In genomic region chr5:96980008-96980634, GRCm38 (mm10) we compare ENCODE assay signal across 7 mouse cellular contexts. TPM values are rescaled to one million over a fixed set of nuclear protein-coding genes. Genes with fewer than 3 reads are reported as not detected.
DNase-seq lines count a peak whose midpoint lies in the region; ATAC-seq and TF ChIP-seq lines count a peak whose summit lies in the region.

No protein-coding gene starts in this region.

- peak overlapping the region; percentile 32 for H3K4me2 ChIP-seq in embryonic facial prominence, embryonic 14.5 days (ENCODE audit: low read depth, low read length)

- TF ChIP-seq CTCF in kidney, adult 2 months (conservative IDR thresholded peaks at IDR 0.05; ENCODE audit: insufficient read depth, insufficient read length, low read depth, low read length) = no peak
- no peak for TF ChIP-seq CTCF in G1E (IDR thresholded peaks at IDR 0.05; ENCODE audit: low read depth, low read length)

- no peak for DNase-seq in kidney, adult 2 months
- DNase-seq in kidney, adult 9 months = no peak
- DNase-seq in G1E (ENCODE audit: low spot score) = no peak
- peak; percentile 41 for DNase-seq in embryonic facial prominence, embryonic 14.5 days (ENCODE audit: low spot score)
- no peak for DNase-seq in frontal cortex, adult 2 months (ENCODE audit: extremely low spot score in 1 of 2, low spot score in 1 of 2)
- DNase-seq in layer of hippocampus, postnatal 10 days (ENCODE audit: low spot score in 2 of 2) = no peak

- peaks cover 6% of the 10 kb centered on the region for H3K9me3 ChIP-seq in G1E (replicated peaks)
- H3K9me3 ChIP-seq in embryonic facial prominence, embryonic 14.5 days (ENCODE audit: control insufficient read depth, low read length) = no peaks in the 10 kb centered on the region

- no peak overlapping the region for H3K9ac ChIP-seq in embryonic facial prominence, embryonic 14.5 days (ENCODE audit: low read depth, low read length)

- no peaks in the 10 kb centered on the region for H3K27me3 ChIP-seq in kidney, adult 2 months (replicated peaks; ENCODE audit: control insufficient read depth, insufficient read depth, low read length)
- H3K27me3 ChIP-seq in G1E (ENCODE audit: insufficient read depth, low read length) = no peaks in the 10 kb centered on the region
- H3K27me3 ChIP-seq in embryonic facial prominence, embryonic 14.5 days (replicated peaks; ENCODE audit: control insufficient read depth, insufficient read depth, low read length) = no peaks in the 10 kb centered on the region

- WGBS in kidney, adult 2 months = 25% methylated on average over 15 of the region's 15 CpGs
- 21% methylated on average over 15 of the region's 15 CpGs for WGBS in embryonic facial prominence, embryonic 14.5 days

- H3K27ac ChIP-seq in kidney, adult 2 months (ENCODE audit: insufficient read depth, low read depth, low read length) = 0 out of 2 replicates have a peak overlapping the region, but pooled peaks have one; percentile 3
- peak overlapping the region; percentile 39; the same call in 1 of the 2 replicates for H3K27ac ChIP-seq in embryonic facial prominence, embryonic 14.5 days (replicated peaks; ENCODE audit: low read depth, low read length)

- H3K4me1 ChIP-seq in kidney, adult 2 months (ENCODE audit: control insufficient read depth, insufficient read depth, low read length) = peaks cover 10% of the 10 kb centered on the region; the same call in 1 of the 2 replicates
- H3K4me1 ChIP-seq in G1E (ENCODE audit: insufficient read depth, low read depth, low read length) = peaks cover 44% of the 10 kb centered on the region
- peaks cover 15% of the 10 kb centered on the region; the same call in 1 of the 2 replicates for H3K4me1 ChIP-seq in embryonic facial prominence, embryonic 14.5 days (ENCODE audit: control insufficient read depth, insufficient read depth, low read length)

- no peaks in the 10 kb centered on the region for H3K36me3 ChIP-seq in kidney, adult 2 months (ENCODE audit: control insufficient read depth, insufficient read depth, low read length)
- no peaks in the 10 kb centered on the region for H3K36me3 ChIP-seq in G1E (replicated peaks)
- H3K36me3 ChIP-seq in embryonic facial prominence, embryonic 14.5 days (ENCODE audit: control insufficient read depth, insufficient read depth, low read length) = no peaks in the 10 kb centered on the region

- TF ChIP-seq POLR2A in kidney, adult 2 months (IDR thresholded peaks at IDR 0.05; ENCODE audit: low read depth, low read length) = no peak

- H3K4me3 ChIP-seq in kidney, adult 2 months (ENCODE audit: insufficient read depth, low read depth, low read length) = no peak overlapping the region
- peak overlapping the region; percentile 37; the same call in 1 of the 2 replicates for H3K4me3 ChIP-seq in G1E (ENCODE audit: low read depth, low read length)
- no peak overlapping the region for H3K4me3 ChIP-seq in embryonic facial prominence, embryonic 14.5 days (ENCODE audit: low read depth, low read length)

- ATAC-seq in G1E (ENCODE audit: extremely low read depth, insufficient number of reproducible peaks, low FRiP score, poor library complexity, severe bottlenecking) = peak; percentile 57; the same call in 1 of the 2 replicates
- peak; percentile 56; the same call in 1 of the 2 replicates for ATAC-seq in embryonic facial prominence, embryonic 14.5 days (ENCODE audit: low read depth)
- ATAC-seq in megakaryocyte progenitor cell, adult 5-6 weeks (replicated peaks; ENCODE audit: poor library complexity) = peak; percentile 92

RNA-seq across cellular contexts. Expression of gene Bmp2k, which starts 17.4 kb away (rescaled TPM):
- polyA plus RNA-seq in kidney, adult 2 months (2012; rRNA removed) = 11.5 and 12.5 TPM in 2 replicates
- total RNA-seq in G1E (2014; fragmentation: Nextera tagmentation) (944 and 1,145 TPM in 2 replicates), G1E (2017) (341 and 380 TPM in 2 replicates)
- 51.6 and 52.6 TPM in 2 replicates for polyA plus RNA-seq in G1E (2012)
- 12.3 and 12.7 TPM in 2 replicates for polyA plus RNA-seq in embryonic facial prominence, embryonic 14.5 days (2014; fragmentation: Nextera tagmentation; extraction: Ambion mirVana)
- 39.5 and 43.2 TPM in 2 replicates for total RNA-seq in megakaryocyte progenitor cell, adult 5-6 weeks (2015)
- 16.4 and 16.5 TPM in 2 replicates for total RNA-seq in megakaryocyte progenitor cell, adult 5-6 weeks (2017)
- 7.5 and 7.6 TPM in 2 replicates for polyA plus RNA-seq in frontal cortex, adult 2 months (2012; rRNA removed)
- total RNA-seq in layer of hippocampus, postnatal 10 days (2021) = 10 to 100 TPM; 14.6 to 15.2 TPM
